Mouse (Mus musculus): Measurements from ENCODE around the gene Tymp.

Gene Tymp

GRCm38 (mm10) chr15:89376957-89377356 lies at the start of gene Tymp:
Gene Tymp, minus strand, starts transcription at chr15:89377039.
- DNase-seq (ENCODE audit: low spot score): no peak

- DNase-seq (ENCODE audit: low spot score): no peak
These were observed 48.9 kb upstream of the Tymp start, which contains the start of gene Cpt1b for GRCm38 (mm10) chr15:89425711-89426121. Gene Cpt1b, minus strand, starts transcription at chr15:89425863.

DNA sequence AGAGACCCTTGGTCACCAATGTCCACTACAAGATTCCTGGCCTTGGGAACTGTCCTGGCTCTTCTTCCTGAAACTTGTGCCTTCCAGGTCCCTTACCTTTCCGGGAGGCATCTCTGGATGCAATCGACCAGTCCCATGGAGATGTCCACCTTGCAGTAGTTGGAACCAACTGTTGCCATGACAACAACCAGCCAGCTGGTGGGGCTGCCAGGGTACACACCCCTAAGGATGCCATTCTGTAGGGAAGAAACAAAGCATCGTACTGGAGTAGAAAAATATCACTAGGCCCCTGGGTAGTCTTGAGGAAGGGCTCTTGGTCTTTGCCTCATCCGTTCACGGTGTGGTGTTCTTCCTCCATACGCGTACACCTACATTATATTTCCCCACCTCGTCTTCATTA lies 47.8 kb upstream of the Tymp start:
- DNase-seq (ENCODE audit: low spot score): no peak

DNA sequence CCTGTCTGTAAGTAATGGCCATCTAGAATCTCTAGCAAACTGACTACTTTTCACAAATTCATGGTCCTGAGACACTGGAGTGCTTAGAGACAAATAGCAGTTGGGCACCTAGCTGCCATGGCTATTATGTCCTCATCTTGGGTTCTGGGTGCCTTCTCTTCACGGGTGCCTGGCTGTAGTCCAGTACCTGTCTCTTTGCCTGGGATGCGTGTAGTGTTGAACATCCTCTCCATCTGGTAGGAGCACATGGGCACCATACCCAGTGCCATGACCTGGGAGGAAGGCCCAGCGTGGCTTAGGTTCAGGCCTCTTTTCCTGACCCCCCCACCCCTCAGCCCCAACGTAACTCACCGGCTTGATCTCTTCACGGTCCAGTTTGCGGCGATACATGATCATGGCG lies 45.1 kb upstream of the Tymp start:
- DNase-seq (ENCODE audit: low spot score): no peak

DNA sequence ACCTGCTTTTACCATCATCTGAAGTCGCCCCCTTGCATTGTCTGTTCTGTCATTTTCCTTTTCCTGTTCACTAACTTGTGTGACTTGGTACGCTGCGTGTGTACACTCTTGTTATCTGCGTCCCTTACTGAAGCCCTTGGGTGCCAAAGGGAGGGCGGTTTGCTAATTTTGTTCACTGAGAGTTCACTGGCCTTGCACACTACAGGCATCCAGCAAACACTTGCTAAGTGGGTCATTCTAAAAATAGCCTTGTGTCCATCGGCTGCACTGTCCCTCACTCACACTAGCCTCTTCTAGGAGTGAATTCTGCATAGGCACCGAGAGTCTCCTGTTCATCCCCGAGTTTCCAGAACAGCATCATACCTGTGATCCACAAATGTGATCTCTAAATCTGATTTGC lies 38.4 kb upstream of the Tymp start:
- DNase-seq (ENCODE audit: low spot score): no peak

- no peak for DNase-seq (ENCODE audit: low spot score)
These were observed 33.3 kb upstream of the Tymp start, which contains the start of gene Syce3 for GRCm38 (mm10) chr15:89410118-89410517. Gene Syce3, minus strand, starts transcription at chr15:89410503.

DNA sequence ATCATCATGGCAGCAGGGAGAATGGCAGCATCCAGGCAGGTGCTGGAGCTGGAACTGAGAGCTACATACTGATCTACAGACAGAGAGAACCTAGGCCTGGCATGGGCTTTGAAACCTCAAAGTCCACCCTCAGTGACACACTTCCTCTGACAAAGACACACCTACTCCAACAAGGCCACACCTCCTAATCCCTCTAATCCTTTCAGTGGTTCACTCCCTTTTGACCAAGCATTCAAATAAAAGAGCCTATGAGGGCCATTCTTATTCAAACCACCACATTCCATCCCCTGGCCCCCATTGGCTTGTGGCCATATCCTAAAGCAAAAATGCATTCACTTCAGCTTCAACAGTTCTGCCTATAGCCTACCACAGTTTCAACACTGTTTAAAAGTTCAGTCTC lies 29.9 kb upstream of the Tymp start:
- DNase-seq (ENCODE audit: low spot score): no peak

DNA sequence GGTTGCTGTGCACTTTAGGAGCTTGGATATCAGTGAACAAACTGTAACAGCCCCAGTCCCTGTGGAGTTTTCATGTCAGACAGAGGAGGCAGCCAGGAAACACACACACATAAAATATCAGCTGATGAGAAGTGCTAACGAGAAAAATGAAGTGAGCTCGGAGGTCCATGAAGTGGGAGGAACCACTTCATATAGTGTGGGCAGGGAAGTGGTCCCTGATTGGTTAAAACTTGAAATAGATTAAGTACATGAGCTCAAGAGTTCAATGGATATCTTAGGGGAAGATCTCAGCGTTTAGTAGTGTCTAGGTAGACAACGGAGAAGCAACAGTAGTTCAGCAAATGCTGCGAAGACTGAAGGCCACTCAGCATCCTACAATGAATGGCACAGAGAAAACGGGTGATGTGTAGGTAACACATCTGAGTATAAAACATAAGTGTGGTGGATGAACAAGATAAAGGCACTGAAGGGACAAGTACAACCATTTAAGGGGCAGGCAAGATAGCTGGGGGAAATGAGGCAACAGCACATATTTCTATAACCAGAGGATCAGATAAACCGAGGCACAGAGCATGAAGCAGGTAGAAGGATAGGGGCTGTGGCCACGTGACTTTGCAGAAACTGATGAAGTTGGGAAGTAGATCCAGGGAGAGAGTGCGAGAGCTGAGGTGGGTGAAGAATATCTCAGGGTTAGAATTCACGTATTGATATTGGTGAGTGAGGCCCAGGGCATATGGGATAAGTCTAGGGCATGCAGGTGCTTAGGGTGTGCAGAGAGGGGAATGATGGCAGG lies 28.2 kb upstream of the Tymp start:
- no peak for DNase-seq (ENCODE audit: low spot score)

- DNase-seq (ENCODE audit: low spot score): no peak
These were observed 25.6 kb upstream of the Tymp start for GRCm38 (mm10) chr15:89402471-89402870.

- no peak for DNase-seq (ENCODE audit: low spot score)
These were observed 22.9 kb upstream of the Tymp start for GRCm38 (mm10) chr15:89399716-89400115.

GRCm38 (mm10) chr15:89398146-89398545 lies 21.3 kb upstream of the Tymp start:
- no peak for DNase-seq (ENCODE audit: low spot score)

GRCm38 (mm10) chr15:89396883-89397282 lies 20.0 kb upstream of the Tymp start:
- DNase-seq (ENCODE audit: low spot score): no peak

DNA sequence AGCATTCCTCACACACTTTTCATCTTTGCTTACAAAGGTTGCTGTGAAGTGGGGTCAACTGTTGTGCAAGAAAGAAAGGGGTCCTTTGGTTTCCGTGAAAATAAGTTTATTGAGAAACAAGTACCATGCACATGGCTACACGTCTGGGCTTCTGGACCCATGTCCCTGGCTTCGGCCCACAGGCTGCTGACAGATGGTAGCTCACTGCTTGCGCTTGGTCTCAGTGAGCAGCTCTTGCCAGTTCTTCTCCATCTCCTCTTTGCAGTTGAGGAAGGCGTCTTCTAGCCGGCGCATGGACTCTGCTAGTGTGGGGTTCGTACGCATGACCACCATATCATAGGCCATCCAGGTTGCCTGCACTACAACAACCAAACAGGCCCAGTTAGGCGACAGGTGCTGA lies 13.2 kb upstream of the Tymp start:
- DNase-seq (ENCODE audit: low spot score): no peak

GRCm38 (mm10) chr15:89387127-89387526 lies 10.3 kb upstream of the Tymp start:
- DNase-seq (ENCODE audit: low spot score): no peak

- DNase-seq (ENCODE audit: low spot score): no peak
These were observed 7.8 kb upstream of the Tymp start, which contains the start of gene Klhdc7b for GRCm38 (mm10) chr15:89384617-89385016. Gene Klhdc7b, plus strand, starts transcription at chr15:89384917.

DNA sequence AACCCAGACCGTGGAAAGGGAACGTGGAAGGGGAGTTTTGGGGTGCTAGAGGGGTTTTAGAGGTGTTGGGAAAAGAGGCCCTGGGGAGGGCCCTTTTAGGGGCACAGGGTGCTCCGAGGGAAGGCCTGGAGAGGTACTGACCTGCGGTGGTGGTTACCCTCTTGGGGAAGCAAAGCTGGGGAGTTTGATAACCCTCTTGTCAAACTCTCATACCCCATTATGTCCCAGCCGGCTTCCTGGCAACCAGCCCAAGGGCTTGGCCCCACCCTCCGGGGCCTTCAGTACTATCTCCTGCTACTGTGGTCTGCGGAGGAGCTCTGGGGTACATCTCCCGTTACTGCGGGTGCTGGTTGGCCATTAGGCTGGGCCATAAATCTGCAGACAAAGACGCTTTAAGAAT lies 2.6 kb upstream of the Tymp start:
- no peak for DNase-seq (ENCODE audit: low spot score)

GRCm38 (mm10) chr15:89378831-89379401 lies 2.1 kb upstream of the Tymp start, which contains the start of gene Odf3b:
Gene Odf3b, minus strand, starts transcription at chr15:89379282.
- DNase-seq (ENCODE audit: low spot score): no peak

GRCm38 (mm10) chr15:89377938-89378828 lies 1.3 kb upstream of the Tymp start:
- DNase-seq (ENCODE audit: low spot score): no peak

DNA sequence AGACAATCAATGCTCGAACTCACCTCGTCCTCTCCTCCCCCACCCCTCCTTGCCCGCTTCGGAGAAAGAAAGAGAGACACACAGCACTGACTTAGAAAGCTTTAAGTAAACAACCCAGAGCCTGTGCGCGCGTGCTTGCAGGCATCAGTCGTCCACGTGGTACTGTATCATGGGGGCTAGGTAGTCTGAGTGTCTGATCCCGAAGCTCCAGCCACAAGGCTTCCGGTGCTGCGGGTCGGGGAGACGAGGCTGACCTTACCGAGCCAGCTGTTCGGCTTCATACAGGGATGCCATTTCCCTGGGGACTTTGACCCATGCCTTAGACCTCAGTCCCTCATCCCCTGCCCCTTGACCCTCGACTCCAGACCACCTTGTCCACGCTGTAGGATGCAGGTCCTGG lies 523 bp upstream of the Tymp start:
- DNase-seq (ENCODE audit: low spot score): no peak

GRCm38 (mm10) chr15:89376040-89376439 lies 799 bp downstream of the Tymp start:
- no peak for DNase-seq (ENCODE audit: low spot score)

- DNase-seq (ENCODE audit: low spot score): no peak
These were observed 1.9 kb downstream of the Tymp start for GRCm38 (mm10) chr15:89374801-89375534.

GRCm38 (mm10) chr15:89374340-89374739 lies 2.5 kb downstream of the Tymp start:
- DNase-seq (ENCODE audit: low spot score): no peak

Data from urinary bladder, postnatal 10 days (tissue).